Mouse (Mus musculus) midbrain, embryonic 12.5 days (tissue): ENCODE data around the gene Olfr1246. TPM values are rescaled to one million over a fixed set of nuclear protein-coding genes. Genes with fewer than 3 reads are reported as not detected.
"Not testable (repeated sequence)": the region's sequence is repeated elsewhere in the genome, so short reads cannot be mapped to it uniquely, and the experiment has no call there.

Experiments used
- ATAC-seq: fragments of 200-750 bp; cut with Nextera tagmentation; 2 replicates; pipeline ENCODE4 v1.8.0; 2017; ENCODE audit warnings: low read depth, moderate TSS enrichment, moderate library complexity; ENCODE audit not compliant: low FRiP score
- H3K27ac ChIP-seq: fragments of 300-500 bp; sonication (generic); replicated peaks from 2 replicates; pipeline ENCODE4 v1.5.1; 2016; ENCODE audit warnings: mild to moderate bottlenecking
- H3K27me3 ChIP-seq: fragments of 300-500 bp; sonication (generic); 2 replicates; pipeline ENCODE4 v1.6.1; 2016; ENCODE audit warnings: mild to moderate bottlenecking
- H3K36me3 ChIP-seq: fragments of 300-500 bp; sonication (generic); 2 replicates; pipeline ENCODE4 v1.6.1; 2016
- H3K4me1 ChIP-seq: fragments of 300-500 bp; sonication (generic); 2 replicates; pipeline ENCODE4 v1.6.1; 2016
- H3K4me2 ChIP-seq: fragments of 300-500 bp; sonication (generic); replicated peaks from 2 replicates; pipeline ENCODE4 v1.6.1; 2016; ENCODE audit warnings: mild to moderate bottlenecking, moderate library complexity
- H3K4me3 ChIP-seq: fragments of 300-500 bp; sonication (generic); 2 replicates; pipeline ENCODE4 v1.5.1; 2016; ENCODE audit warnings: mild to moderate bottlenecking
- H3K9ac ChIP-seq: fragments of 300-500 bp; sonication (generic); replicated peaks from 2 replicates; pipeline ENCODE4 v1.6.1; 2016; ENCODE audit warnings: mild to moderate bottlenecking, moderate library complexity
- H3K9me3 ChIP-seq: fragments of 300-500 bp; sonication (generic); 2 replicates; pipeline ENCODE4 v1.6.1; 2016; ENCODE audit warnings: mild to moderate bottlenecking
- WGBS: fragments of 180-500 bp; shearing (Covaris S2); methylation state at CpG from one replicate; pipeline ENCODE4 v1.1.7; 2016; 5-methylcytosine and 5-hydroxymethylcytosine counted together
- polyA plus RNA-seq: library from polyadenylated mRNA; unstranded; fragments of >200 nt; fragmentation: Nextera tagmentation; extraction: Ambion mirVana; gene quantifications from 2 replicates; pipeline ENCODE4 v1.2.1, GENCODE M21; 2016

The Olfr1246 gene
- not detected in 2 replicates for polyA plus RNA-seq

DNA sequence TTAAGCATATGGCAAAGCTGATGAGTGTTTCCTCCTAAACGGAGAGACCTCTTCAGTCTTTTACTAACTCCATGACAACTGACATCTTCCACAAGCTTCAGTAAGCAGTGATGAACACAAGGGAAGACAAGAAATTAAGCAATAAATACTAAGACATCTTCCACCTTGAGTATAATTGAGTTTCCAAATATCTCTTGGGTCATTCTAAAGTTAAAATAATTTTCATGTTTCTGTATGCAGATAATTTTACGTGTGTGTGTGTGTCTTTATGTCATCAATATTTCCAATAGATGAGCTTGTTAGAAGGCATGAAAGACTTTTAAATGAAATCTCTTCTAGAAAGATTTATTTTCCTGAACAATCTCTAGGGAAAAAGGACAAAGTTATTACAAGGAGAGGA lies at the start of gene Olfr1246:
Gene Olfr1246 (minus strand): TSS at position 101 of the 400 bp plus-strand sequence.
- Histone ChIP-seq H3K4me2 (no peak within 1 kb of the TSS), H3K9me3 (no peaks in the 10 kb centered on the region), H3K9ac (no peak within 1 kb of the TSS), H3K4me1 (no peaks in the 10 kb centered on the region), H3K36me3 (no peaks in the 10 kb centered on the region), H3K4me3 (no peak within 1 kb of the TSS), H3K27me3 (no peaks in the 10 kb centered on the region), H3K27ac (no peak within 1 kb of the TSS)
- no peak for ATAC-seq
- WGBS = 74% methylated on average over 2 of the region's 2 CpGs

DNA sequence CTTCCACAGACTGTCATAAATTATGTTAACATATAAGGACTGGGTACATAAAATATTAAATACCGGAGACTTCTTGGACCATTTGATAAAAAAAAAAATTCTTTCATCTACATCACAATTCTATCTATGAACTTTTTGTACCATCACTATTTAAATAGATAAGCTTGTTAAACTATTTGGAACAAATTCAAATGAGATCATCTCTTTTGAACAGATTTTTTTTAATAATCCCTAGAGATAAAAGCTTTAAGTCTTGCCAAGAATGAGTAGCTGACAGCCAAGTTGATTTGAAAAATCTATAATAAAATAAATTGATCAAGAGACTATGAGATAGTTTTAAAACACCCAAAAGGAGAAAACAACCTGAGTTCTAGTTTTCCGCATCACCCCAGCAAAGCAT lies 41.9 kb upstream of the Olfr1246 start, which contains the start of gene Olfr1249:
Gene Olfr1249 (minus strand): TSS at position 101 of the 400 bp plus-strand sequence.
- no peak within 1 kb of the TSS for H3K4me3 ChIP-seq
- WGBS = 97% methylated on average over 2 of the region's 2 CpGs
- no peaks in the 10 kb centered on the region for H3K36me3 ChIP-seq

DNA sequence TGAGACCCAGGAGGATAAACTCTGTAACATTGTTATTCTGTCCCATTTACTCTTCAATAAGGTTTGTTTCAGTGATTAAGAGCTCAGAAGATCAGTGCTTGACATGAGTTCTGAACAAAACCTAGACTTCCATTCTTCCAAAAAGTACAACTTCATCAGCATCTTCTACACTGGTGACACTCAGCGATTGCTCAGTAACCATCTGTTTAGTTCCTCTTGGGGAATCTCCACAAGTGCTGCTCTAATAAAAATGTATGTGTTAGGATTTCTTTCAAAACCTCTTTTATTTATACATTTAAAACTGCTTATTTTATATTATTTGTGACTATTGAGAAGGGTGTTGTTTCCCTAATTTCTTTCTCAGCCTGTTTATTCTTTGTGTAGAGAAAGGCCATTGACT lies 25.2 kb upstream of the Olfr1246 start, which contains the start of gene Olfr1248:
Gene Olfr1248 (minus strand): TSS at position 101 of the 400 bp plus-strand sequence.
- ATAC-seq, H3K9me3 ChIP-seq, H3K27me3 ChIP-seq, H3K4me1 ChIP-seq, H3K4me2 ChIP-seq, H3K27ac ChIP-seq, H3K36me3 ChIP-seq, H3K4me3 ChIP-seq, H3K9ac ChIP-seq: not testable (repeated sequence)
- WGBS = 94% methylated on average over 1 of the region's 1 CpGs

More for the DNA sequence above, 41.9 kb upstream of the Olfr1246 start, which contains the start of gene Olfr1249:
- no peak within 1 kb of the TSS for H3K9ac ChIP-seq
- H3K27me3 ChIP-seq = no peaks in the 10 kb centered on the region
- H3K9me3 ChIP-seq = no peaks in the 10 kb centered on the region
- H3K4me1 ChIP-seq = no peaks in the 10 kb centered on the region
- no peak within 1 kb of the TSS for H3K4me2 ChIP-seq
- ATAC-seq = no peak
- H3K27ac ChIP-seq = no peak within 1 kb of the TSS

DNA sequence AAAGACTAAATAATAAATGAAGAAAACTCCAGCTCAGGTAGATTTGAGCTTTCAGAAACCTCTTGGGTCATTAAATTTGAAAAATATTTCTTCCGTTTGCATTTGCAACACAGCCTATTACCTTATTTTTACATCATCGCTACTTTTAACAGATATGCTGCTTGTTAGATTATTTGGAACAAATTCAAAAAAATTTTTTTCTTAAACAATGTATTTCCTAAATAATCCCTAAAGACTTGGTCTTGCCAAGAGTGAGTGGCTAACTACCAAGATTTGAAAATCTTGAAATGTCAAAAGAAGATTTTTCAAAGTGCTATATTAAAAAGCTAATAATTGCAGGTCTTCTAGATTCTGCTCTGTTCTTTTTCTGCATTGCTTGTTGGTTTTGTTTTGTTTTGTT lies 21.1 kb upstream of the Olfr1246 start, which contains the start of gene Olfr1247:
Gene Olfr1247 (minus strand): TSS at position 101 of the 400 bp plus-strand sequence.
- Histone ChIP-seq H3K9me3 (no peaks in the 10 kb centered on the region), H3K36me3 (no peaks in the 10 kb centered on the region), H3K4me2 (no peak within 1 kb of the TSS), H3K27ac (no peak within 1 kb of the TSS), H3K9ac (no peak within 1 kb of the TSS), H3K4me3 (no peak within 1 kb of the TSS), H3K27me3 (no peaks in the 10 kb centered on the region), H3K4me1 (no peaks in the 10 kb centered on the region)
- WGBS = 99% methylated on average over 2 of the region's 2 CpGs
- ATAC-seq = no peak

DNA sequence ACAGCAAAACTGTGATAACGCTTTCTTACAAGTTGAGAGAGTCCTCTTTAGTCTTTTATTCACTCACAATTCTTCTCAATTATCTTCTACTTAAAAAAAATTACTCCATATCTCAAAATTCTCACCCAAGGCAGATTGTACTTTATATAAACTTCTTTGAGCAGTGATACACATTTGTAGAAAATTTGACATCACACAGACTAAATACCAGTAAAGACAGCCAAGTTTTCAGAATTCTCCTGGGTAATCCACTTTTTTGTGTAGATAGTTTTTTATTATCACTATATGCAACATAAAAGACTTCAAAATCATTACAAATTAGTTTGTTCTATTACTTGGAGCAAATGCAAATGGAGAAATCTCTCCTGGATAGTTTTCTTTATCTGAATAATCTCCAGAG lies 14.6 kb downstream of the Olfr1246 start, which contains the start of gene Olfr1245:
Gene Olfr1245 (minus strand): TSS at position 101 of the 400 bp plus-strand sequence.
- no peaks in the 10 kb centered on the region for H3K27me3 ChIP-seq
- no peaks in the 10 kb centered on the region for H3K9me3 ChIP-seq
- H3K4me1 ChIP-seq = no peaks in the 10 kb centered on the region
- no peak within 1 kb of the TSS for H3K27ac ChIP-seq
- no peak within 1 kb of the TSS for H3K9ac ChIP-seq
- H3K4me3 ChIP-seq = no peak within 1 kb of the TSS
- WGBS = 91% methylated on average over 1 of the region's 1 CpGs
- H3K4me2 ChIP-seq = no peak within 1 kb of the TSS
- H3K36me3 ChIP-seq = no peaks in the 10 kb centered on the region
- ATAC-seq = no peak

GRCm38 (mm10) chr2:89562706-89563105 lies 30.3 kb downstream of the Olfr1246 start:
- not testable (repeated sequence) for H3K27me3 ChIP-seq, ATAC-seq, H3K9me3 ChIP-seq, H3K4me1 ChIP-seq, H3K36me3 ChIP-seq, H3K4me3 ChIP-seq, H3K4me2 ChIP-seq, H3K9ac ChIP-seq, H3K27ac ChIP-seq
- WGBS = 60% methylated on average over 2 of the region's 2 CpGs

GRCm38 (mm10) chr2:89544516-89544915 lies 48.4 kb downstream of the Olfr1246 start:
- Histone ChIP-seq H3K4me3 (no peak overlapping the region), H3K4me1 (no peaks in the 10 kb centered on the region), H3K9ac (no peak overlapping the region), H3K4me2 (no peak overlapping the region), H3K27me3 (no peaks in the 10 kb centered on the region), H3K9me3 (no peaks in the 10 kb centered on the region), H3K27ac (no peak overlapping the region), H3K36me3 (no peaks in the 10 kb centered on the region)
- no peak for ATAC-seq
- 47% methylated on average over 2 of the region's 2 CpGs for WGBS

- Histone ChIP-seq H3K27ac (no peak overlapping the region), H3K36me3 (no peaks in the 10 kb centered on the region), H3K4me3 (no peak overlapping the region), H3K4me2 (no peak overlapping the region), H3K9me3 (no peaks in the 10 kb centered on the region), H3K4me1 (no peaks in the 10 kb centered on the region), H3K27me3 (no peaks in the 10 kb centered on the region), H3K9ac (no peak overlapping the region)
- 68% methylated on average over 1 of the region's 1 CpGs for WGBS
- ATAC-seq = no peak
These were observed 53.0 kb downstream of the Olfr1246 start for GRCm38 (mm10) chr2:89539923-89540322.

Other genes starting within 250 kb of the Olfr1246 start
- gene Olfr1234, start 228.3 kb downstream of the Olfr1246 start, polyA plus RNA-seq = not detected in 2 replicates
- gene Olfr1238, start 183.5 kb downstream of the Olfr1246 start, polyA plus RNA-seq = not detected in 2 replicates
- gene Olfr1239, start 172.8 kb downstream of the Olfr1246 start, polyA plus RNA-seq = not detected in 2 replicates
- gene Olfr1240, start 150.2 kb downstream of the Olfr1246 start, polyA plus RNA-seq = not detected in 2 replicates
- gene Olfr1241, start 106.0 kb downstream of the Olfr1246 start, polyA plus RNA-seq = not detected in 2 replicates
- not detected in 2 replicates for gene Olfr1242, start 94.8 kb downstream of the Olfr1246 start, polyA plus RNA-seq
- not detected in 2 replicates for gene Olfr1243, start 61.7 kb downstream of the Olfr1246 start, polyA plus RNA-seq
- gene Olfr1245, start 14.7 kb downstream of the Olfr1246 start, polyA plus RNA-seq = not detected in 2 replicates
- not detected in 2 replicates for gene Olfr1247, start 21.0 kb upstream of the Olfr1246 start, polyA plus RNA-seq
- not detected in 2 replicates for gene Olfr1248, start 25.1 kb upstream of the Olfr1246 start, polyA plus RNA-seq
- gene Olfr1249, start 41.8 kb upstream of the Olfr1246 start, polyA plus RNA-seq = not detected in 2 replicates
- gene Olfr1250, start 68.3 kb upstream of the Olfr1246 start, polyA plus RNA-seq = not detected in 2 replicates
- gene Olfr1251, start 78.8 kb upstream of the Olfr1246 start, polyA plus RNA-seq = not detected in 2 replicates
- gene Olfr1252, start 131.9 kb upstream of the Olfr1246 start, polyA plus RNA-seq = not detected in 2 replicates
- not detected in 2 replicates for gene Olfr1253, start 163.9 kb upstream of the Olfr1246 start, polyA plus RNA-seq
- gene Olfr1254, start 200.5 kb upstream of the Olfr1246 start, polyA plus RNA-seq = not detected in 2 replicates
- gene Olfr1255, start 218.9 kb upstream of the Olfr1246 start, polyA plus RNA-seq = not detected in 2 replicates
- not detected in 2 replicates for gene Olfr1256, start 248.4 kb upstream of the Olfr1246 start, polyA plus RNA-seq